Mouse (Mus musculus) brain, embryonic 14.5 days (tissue): ENCODE measurements around the gene Gng12.

Source experiments
- CTCF ChIP-seq: fragments of 200-500 bp; IDR thresholded peaks from 2 replicates; pipeline ENCODE4 v1.5.1; 2012; ENCODE audit warnings: inconsistent platforms, mild to moderate bottlenecking, moderate library complexity, borderline replicate concordance; ENCODE audit not compliant: insufficient read depth, insufficient read length; ENCODE audit errors: extremely low read depth
- POLR2A ChIP-seq: fragments of 200-500 bp; IDR thresholded peaks from 2 replicates; pipeline ENCODE4 v1.6.1; 2012; ENCODE audit warnings: mild to moderate bottlenecking, inconsistent platforms, borderline replicate concordance; ENCODE audit not compliant: poor library complexity, insufficient read depth, insufficient read length, severe bottlenecking; ENCODE audit errors: extremely low read depth

DNA sequence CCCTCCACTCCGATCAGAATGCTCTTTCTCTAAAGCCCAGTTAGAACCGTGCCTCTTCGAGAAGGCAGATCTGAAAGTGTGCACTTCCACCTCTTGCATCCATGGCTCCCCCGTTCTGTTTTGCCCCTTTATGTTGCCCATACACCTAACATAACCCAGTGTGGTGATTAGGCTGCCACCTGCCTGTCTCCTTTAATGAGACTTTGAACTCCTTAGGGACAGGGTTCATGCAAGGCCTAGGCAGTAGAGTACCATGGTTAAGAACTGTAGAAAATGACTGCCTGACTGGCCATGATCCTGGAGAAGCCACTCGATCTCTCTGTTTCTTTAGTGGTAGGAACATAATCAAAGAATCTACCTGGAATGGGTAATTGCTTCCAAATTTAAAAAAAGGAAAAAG lies 161.4 kb downstream of the Gng12 start:
- TF ChIP-seq POLR2A (no peak), CTCF (no peak)
